Mouse (Mus musculus): ENCODE results near the gene Olfm1. TPM values are rescaled to one million over a fixed set of nuclear protein-coding genes. Genes with fewer than 3 reads are reported as not detected.

The Olfm1 gene
- total and polyA plus RNA-seq, 3 experiments = 22.2 to 51.0 TPM; not detected in 1

- no peak overlapping the region for H3K27ac ChIP-seq (ENCODE audit: control insufficient read depth, low read depth, low read length)
- H3K27me3 ChIP-seq (ENCODE audit: control insufficient read depth in 1 of 2, insufficient read depth in 2 of 2, low read length in 2 of 2) = peaks cover 0 to 2% of the 10 kb centered on the region in 2 experiments; a peak in 1 of 4 replicates
- H3K9ac ChIP-seq (ENCODE audit: control insufficient read depth, low read depth, low read length, poor library complexity, severe bottlenecking) = no peak overlapping the region
- DNase-seq (ENCODE audit: low read depth, low spot score) = no peak
- TF ChIP-seq TBP (IDR thresholded peaks at IDR 0.05; ENCODE audit: low read depth, low read length) (no peak), ZKSCAN1 (IDR thresholded peaks at IDR 0.05; ENCODE audit: low read depth, low read length) (no peak), POLR2AphosphoS5 (IDR thresholded peaks at IDR 0.05; ENCODE audit: borderline replicate concordance, low read depth, low read length) (no peak), USF2 (IDR thresholded peaks at IDR 0.05; ENCODE audit: borderline replicate concordance in 1 of 2, insufficient read depth in 1 of 2, low read depth in 1 of 2, low read length in 2 of 2) (no peak), MAX (IDR thresholded peaks at IDR 0.05; ENCODE audit: low read length) (no peak), USF1 (IDR thresholded peaks at IDR 0.05; ENCODE audit: low read depth, low read length) (no peak), ZNF384 (IDR thresholded peaks at IDR 0.05; ENCODE audit: low read depth, low read length) (no peak), POLR2A (IDR thresholded peaks at IDR 0.05; ENCODE audit: control insufficient read depth in 1 of 2, insufficient read depth in 1 of 2, low read depth in 1 of 2, low read length in 2 of 2, poor library complexity in 1 of 2) (no peak), CHD2 (IDR thresholded peaks at IDR 0.05; ENCODE audit: low read length) (no peak), SIN3A (IDR thresholded peaks at IDR 0.05; ENCODE audit: low read length) (no peak), RCOR1 (IDR thresholded peaks at IDR 0.05; ENCODE audit: low read depth, low read length) (no peak), MEF2A (IDR thresholded peaks at IDR 0.05; ENCODE audit: extremely low read depth, insufficient replicate concordance, low read depth, low read length, poor library complexity, severe bottlenecking) (no peak), ZMIZ1 (IDR thresholded peaks at IDR 0.05; ENCODE audit: low read depth, low read length) (no peak), CTCF (IDR thresholded peaks at IDR 0.05 in 2 of 3, conservative IDR thresholded peaks at IDR 0.05 in 1 of 3; ENCODE audit: control insufficient read depth in 1 of 3, insufficient read depth in 1 of 3, low read depth in 2 of 3, low read length in 3 of 3, poor library complexity in 1 of 3, severe bottlenecking in 1 of 3) (no peak)
- no peaks in the 10 kb centered on the region for H3K9me3 ChIP-seq (replicated peaks; ENCODE audit: insufficient read depth, low read length)
- H3K4me1 ChIP-seq (ENCODE audit: control insufficient read depth in 1 of 2, insufficient read depth in 2 of 2, low read length in 2 of 2) = no peaks in the 10 kb centered on the region
- no peak overlapping the region for H3K4me3 ChIP-seq (ENCODE audit: control insufficient read depth in 1 of 2, insufficient read depth in 1 of 2, low read depth in 2 of 2, low read length in 2 of 2)
- no peaks in the 10 kb centered on the region for H3K36me3 ChIP-seq (ENCODE audit: control insufficient read depth in 1 of 2, insufficient read depth in 2 of 2, low read length in 2 of 2)
- H3K79me2 ChIP-seq (ENCODE audit: control insufficient read depth, insufficient read depth, low read length, poor library complexity) = no peaks in the 10 kb centered on the region
Measured at GRCm38 (mm10) chr2:28274006-28274405, 81.2 kb downstream of the Olfm1 start.

GRCm38 (mm10) chr2:28275345-28275744 is 82.6 kb downstream of the Olfm1 start:
- H3K4me3 ChIP-seq (ENCODE audit: control insufficient read depth in 1 of 2, insufficient read depth in 1 of 2, low read depth in 2 of 2, low read length in 2 of 2) = no peak overlapping the region
- DNase-seq (ENCODE audit: low read depth, low spot score) = no peak
- no peaks in the 10 kb centered on the region for H3K79me2 ChIP-seq (ENCODE audit: control insufficient read depth, insufficient read depth, low read length, poor library complexity)
- H3K9me3 ChIP-seq (replicated peaks; ENCODE audit: insufficient read depth, low read length) = no peaks in the 10 kb centered on the region
- no peak overlapping the region for H3K9ac ChIP-seq (ENCODE audit: control insufficient read depth, low read depth, low read length, poor library complexity, severe bottlenecking)
- no peaks in the 10 kb centered on the region for H3K36me3 ChIP-seq (ENCODE audit: control insufficient read depth in 1 of 2, insufficient read depth in 2 of 2, low read length in 2 of 2)
- H3K27ac ChIP-seq (ENCODE audit: control insufficient read depth, low read depth, low read length) = no peak overlapping the region
- peaks cover 0 to 2% of the 10 kb centered on the region in 2 experiments; a peak in 1 of 4 replicates for H3K27me3 ChIP-seq (ENCODE audit: control insufficient read depth in 1 of 2, insufficient read depth in 2 of 2, low read length in 2 of 2)
- H3K4me1 ChIP-seq (ENCODE audit: control insufficient read depth in 1 of 2, insufficient read depth in 2 of 2, low read length in 2 of 2) = no peaks in the 10 kb centered on the region
- TF ChIP-seq CHD2 (IDR thresholded peaks at IDR 0.05; ENCODE audit: low read length) (no peak), ZC3H11A (IDR thresholded peaks at IDR 0.05; ENCODE audit: low read depth, low read length) (no peak), MAX (IDR thresholded peaks at IDR 0.05; ENCODE audit: low read length) (no peak), TAL1 (IDR thresholded peaks at IDR 0.05; ENCODE audit: low read length) (no peak)
